Mouse (Mus musculus) lung, embryonic 16.5 days (tissue): ENCODE results near the gene Chpf. TPM values are rescaled to one million over a fixed set of nuclear protein-coding genes. Genes with fewer than 3 reads are reported as not detected.
A peak's percentile ranks its signal among the peaks of the same experiment; 100 is the strongest.

Source experiments
- ATAC-seq: fragments of 200-750 bp; cut with Nextera tagmentation; 2 replicates; pipeline ENCODE4 v1.8.0; 2017; ENCODE audit warnings: low read depth, mild to moderate bottlenecking, moderate library complexity
- H3K27ac ChIP-seq: fragments of 300-500 bp; sonication (generic); 2 replicates; pipeline ENCODE4 v1.5.1; 2014; ENCODE audit warnings: mild to moderate bottlenecking, control low read depth, low read length
- H3K27me3 ChIP-seq: fragments of 300-500 bp; sonication (generic); 2 replicates; pipeline ENCODE4 v1.6.1; 2014; ENCODE audit warnings: low read depth, low read length, mixed read lengths; ENCODE audit not compliant: control insufficient read depth, insufficient read depth
- H3K36me3 ChIP-seq: fragments of 300-500 bp; sonication (generic); 2 replicates; pipeline ENCODE4 v1.6.1; 2014; ENCODE audit warnings: low read length; ENCODE audit not compliant: control insufficient read depth, insufficient read depth
- H3K4me1 ChIP-seq: fragments of 300-500 bp; sonication (generic); replicated peaks from 2 replicates; pipeline ENCODE4 v1.6.1; 2014; ENCODE audit warnings: low read length, mixed read lengths; ENCODE audit not compliant: control insufficient read depth, insufficient read depth
- H3K4me2 ChIP-seq: fragments of 300-500 bp; sonication (generic); 2 replicates; pipeline ENCODE4 v1.6.1; 2014; ENCODE audit warnings: low read depth, low read length, control low read depth
- H3K4me3 ChIP-seq: fragments of 300-500 bp; sonication (generic); 2 replicates; pipeline ENCODE4 v1.5.1; 2014; ENCODE audit warnings: mild to moderate bottlenecking, low read length, control low read depth
- H3K9ac ChIP-seq: fragments of 300-500 bp; sonication (generic); 2 replicates; pipeline ENCODE4 v1.6.1; 2014; ENCODE audit warnings: low read length, control low read depth
- H3K9me3 ChIP-seq: fragments of 300-500 bp; sonication (generic); 2 replicates; pipeline ENCODE4 v1.6.1; 2016; ENCODE audit warnings: low read length; ENCODE audit not compliant: control insufficient read depth
- WGBS: fragments of 180-500 bp; shearing (Covaris S2); extraction: QIAGEN DNeasy Blood & Tissue Kit; methylation state at CpG from one replicate; pipeline ENCODE4 v1.1.7; 2014; 5-methylcytosine and 5-hydroxymethylcytosine counted together
- polyA plus RNA-seq: library from polyadenylated mRNA; unstranded; fragments of >200 nt; fragmentation: Nextera tagmentation; extraction: Ambion mirVana; gene quantifications from 2 replicates; pipeline ENCODE4 v1.2.1, GENCODE M21; 2015

The Chpf gene
- polyA plus RNA-seq, 1 experiment from 2014 or later, result 22.9 TPM

DNA sequence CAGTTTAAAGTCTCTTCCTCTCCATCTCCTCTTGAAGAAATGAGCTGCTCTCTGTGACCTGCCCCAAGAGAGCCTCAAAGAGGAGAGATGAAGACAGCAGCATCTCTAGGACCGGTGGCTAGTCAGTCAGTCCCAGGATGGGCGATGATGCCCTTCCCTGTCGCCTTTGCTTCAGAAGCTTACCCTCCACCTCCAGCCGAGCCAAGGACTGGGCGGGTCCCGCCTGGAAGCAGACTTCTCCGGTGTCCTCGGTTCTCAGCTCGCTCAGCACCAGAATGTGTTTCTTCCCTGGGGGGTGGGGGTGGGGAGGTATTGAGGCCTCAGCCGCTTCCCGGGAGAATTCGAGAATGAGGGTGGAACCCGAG lies 7.9 kb upstream of the Chpf start:
- Histone ChIP-seq H3K27me3 (peaks cover 62% of the 10 kb centered on the region), H3K9me3 (no peaks in the 10 kb centered on the region), H3K36me3 (peaks cover 16% of the 10 kb centered on the region), H3K4me2 (peak overlapping the region; percentile 64), H3K4me1 (peaks cover 9% of the 10 kb centered on the region), H3K27ac (no peak overlapping the region), H3K9ac (no peak overlapping the region), H3K4me3 (peak overlapping the region; percentile 49)
- ATAC-seq, result no peak
- WGBS, result 2% methylated on average over 13 of the region's 13 CpGs

DNA sequence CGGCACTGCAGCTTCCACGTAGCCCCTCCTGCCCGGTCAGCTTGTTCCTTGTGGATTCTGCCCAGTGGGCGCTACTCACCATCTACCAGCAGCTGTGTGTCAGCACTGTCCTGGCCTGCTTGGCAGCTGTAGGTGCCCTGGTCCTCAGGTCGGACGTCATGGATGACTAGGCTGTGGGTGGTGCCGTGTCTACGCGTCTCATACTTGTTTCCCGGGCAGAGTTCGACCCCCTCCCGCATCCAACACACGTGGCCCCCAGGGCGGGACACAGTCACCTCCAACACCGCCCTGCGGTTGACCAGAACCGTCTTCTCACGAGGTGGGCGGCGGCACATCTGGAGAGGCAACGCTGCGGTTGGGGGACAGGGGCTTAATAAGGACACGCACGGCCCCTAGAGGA lies 7.5 kb upstream of the Chpf start:
- Histone ChIP-seq H3K36me3 (peaks cover 12% of the 10 kb centered on the region), H3K9ac (no peak overlapping the region), H3K9me3 (no peaks in the 10 kb centered on the region), H3K27ac (no peak overlapping the region), H3K4me2 (no peak overlapping the region; the same call in 1 of the 2 replicates), H3K27me3 (peaks cover 66% of the 10 kb centered on the region), H3K4me1 (peaks cover 9% of the 10 kb centered on the region), H3K4me3 (no peak overlapping the region)
- WGBS, result 7% methylated on average over 24 of the region's 24 CpGs
- no peak for ATAC-seq

DNA sequence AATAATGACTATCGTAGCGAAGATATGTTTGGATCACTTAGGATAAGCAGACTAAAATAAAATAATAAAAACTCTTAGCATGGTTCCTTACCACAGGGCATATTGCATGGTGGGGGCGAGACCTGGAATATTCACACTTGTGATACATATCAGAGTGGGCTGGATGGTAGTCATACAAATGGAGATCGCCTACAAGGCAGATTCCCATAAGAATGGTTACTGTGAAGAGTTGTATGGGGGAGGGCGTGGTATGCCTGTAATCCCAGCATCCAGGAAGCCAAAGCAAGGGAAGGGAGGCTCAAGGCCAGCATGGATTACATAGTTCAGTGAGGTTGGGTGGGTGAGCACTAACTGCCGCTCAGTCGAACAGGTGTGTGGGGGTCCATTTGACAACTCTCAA lies 1.6 kb upstream of the Chpf start:
- Histone ChIP-seq H3K27me3 (peaks cover 54% of the 10 kb centered on the region), H3K9me3 (no peaks in the 10 kb centered on the region), H3K4me3 (no peak overlapping the region), H3K9ac (no peak overlapping the region), H3K36me3 (peaks cover 8% of the 10 kb centered on the region; the same call in 1 of the 2 replicates), H3K27ac (no peak overlapping the region), H3K4me2 (no peak overlapping the region), H3K4me1 (peaks cover 23% of the 10 kb centered on the region)
- ATAC-seq, result no peak
- WGBS, result 84% methylated on average over 7 of the region's 7 CpGs

DNA sequence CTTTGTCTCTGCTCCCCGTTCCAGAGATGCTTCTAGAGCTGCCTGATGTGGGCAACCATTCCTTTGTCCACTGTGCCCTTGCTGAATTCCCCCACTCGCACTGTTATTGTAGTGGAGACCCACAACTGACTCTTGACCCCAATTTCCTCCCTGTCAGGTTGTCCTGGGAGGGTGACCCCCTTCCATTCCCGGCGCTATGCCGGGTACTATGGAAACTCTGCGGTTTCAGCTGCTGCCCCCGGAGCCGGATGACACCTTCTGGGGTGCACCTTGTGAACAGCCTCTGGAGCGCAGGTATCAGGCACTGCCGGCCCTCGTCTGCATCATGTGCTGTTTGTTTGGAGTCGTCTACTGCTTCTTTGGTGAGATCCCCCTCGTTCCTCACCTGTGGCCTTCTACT lies 929 bp upstream of the Chpf start:
- WGBS, result 19% methylated on average over 13 of the region's 13 CpGs
- no peaks in the 10 kb centered on the region for H3K9me3 ChIP-seq
- H3K36me3 ChIP-seq, result peaks cover 15% of the 10 kb centered on the region; the same call in 1 of the 2 replicates
- no peak overlapping the region for H3K9ac ChIP-seq
- H3K27me3 ChIP-seq, result peaks cover 49% of the 10 kb centered on the region
- peaks cover 23% of the 10 kb centered on the region for H3K4me1 ChIP-seq
- no peak for ATAC-seq
- peak overlapping the region; percentile 85 for H3K4me2 ChIP-seq
- no peak overlapping the region for H3K27ac ChIP-seq
- H3K4me3 ChIP-seq, result peak overlapping the region; percentile 79

DNA sequence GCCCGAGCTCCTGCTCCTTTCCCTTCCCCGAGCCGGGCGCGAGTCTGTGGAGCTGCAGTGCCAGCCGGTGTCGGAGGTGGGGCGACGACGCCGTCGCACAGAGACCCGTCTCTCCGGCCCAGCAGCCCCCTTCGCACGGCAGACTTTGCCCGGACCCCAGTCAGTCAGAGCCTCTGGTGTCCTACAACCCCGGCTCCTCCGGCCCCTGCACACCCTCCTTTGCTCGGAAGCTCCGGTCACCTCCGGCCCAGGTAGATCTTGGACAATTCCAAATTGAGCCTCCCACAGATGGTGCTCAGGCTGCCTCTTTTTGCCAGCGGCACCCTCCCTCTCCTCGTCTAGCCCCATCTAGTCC lies 505 bp upstream of the Chpf start:
- Histone ChIP-seq H3K36me3 (peaks cover 18% of the 10 kb centered on the region; the same call in 1 of the 2 replicates), H3K9ac (0 out of 2 replicates have a peak overlapping the region, but pooled peaks have one; percentile 19), H3K4me2 (peak overlapping the region; percentile 85), H3K27ac (no peak overlapping the region), H3K9me3 (no peaks in the 10 kb centered on the region), H3K4me3 (peak overlapping the region; percentile 79), H3K4me1 (peaks cover 23% of the 10 kb centered on the region), H3K27me3 (peaks cover 47% of the 10 kb centered on the region)
- peak; percentile 32 for ATAC-seq
- WGBS, result 1% methylated on average over 24 of the region's 24 CpGs

DNA sequence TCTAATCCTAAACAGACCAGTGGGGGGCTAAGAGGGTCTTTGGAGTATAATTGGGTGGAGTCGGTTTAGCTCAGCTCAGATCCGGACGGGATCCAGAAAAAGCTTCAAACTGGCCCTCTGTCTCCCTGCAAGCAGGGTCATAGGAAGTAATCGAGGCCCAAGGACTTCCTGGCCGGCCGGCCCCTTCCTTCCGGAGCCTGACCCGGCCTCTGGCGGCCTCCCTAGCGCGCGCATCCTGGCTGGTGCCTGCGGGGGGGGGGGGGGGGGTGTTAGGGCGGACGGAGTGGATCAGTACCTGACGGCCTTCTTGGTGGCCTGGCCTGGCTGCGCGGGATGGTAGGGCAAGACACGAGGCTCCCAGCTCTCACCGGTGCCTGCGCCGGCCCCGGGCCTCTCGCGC lies 610 bp downstream of the Chpf start:
- Histone ChIP-seq H3K27me3 (peaks cover 39% of the 10 kb centered on the region), H3K27ac (peak overlapping the region; percentile 87), H3K36me3 (peaks cover 18% of the 10 kb centered on the region; the same call in 1 of the 2 replicates), H3K4me2 (peak overlapping the region; percentile 85), H3K4me1 (peaks cover 23% of the 10 kb centered on the region), H3K9me3 (no peaks in the 10 kb centered on the region), H3K4me3 (peak overlapping the region; percentile 79), H3K9ac (peak overlapping the region; percentile 76)
- WGBS, result under 1% methylated on average over 21 of the region's 25 CpGs
- peak; percentile 16 for ATAC-seq

DNA sequence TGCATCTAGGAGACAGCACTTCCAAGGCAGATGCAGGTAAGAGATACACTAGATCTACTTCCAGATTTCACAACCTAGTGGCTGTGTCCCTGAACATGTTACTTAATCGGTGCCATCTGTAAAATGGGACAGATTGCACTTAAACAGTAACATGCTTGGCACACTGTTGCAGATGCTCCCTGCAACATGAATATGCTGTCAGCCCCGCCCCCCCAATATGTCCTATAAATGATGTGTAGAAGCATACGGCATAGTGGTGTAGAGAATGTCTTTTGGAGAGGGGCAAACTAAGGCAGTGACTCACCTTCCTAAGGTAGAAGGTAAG lies 1.2 kb downstream of the Chpf start:
- no peak overlapping the region for H3K27ac ChIP-seq
- no peaks in the 10 kb centered on the region for H3K9me3 ChIP-seq
- peaks cover 18% of the 10 kb centered on the region; the same call in 1 of the 2 replicates for H3K36me3 ChIP-seq
- peak overlapping the region; percentile 85 for H3K4me2 ChIP-seq
- no peak overlapping the region for H3K9ac ChIP-seq
- ATAC-seq, result no peak
- H3K4me3 ChIP-seq, result peak overlapping the region; percentile 79
- WGBS, result 25% methylated on average over 3 of the region's 3 CpGs
- H3K4me1 ChIP-seq, result peaks cover 23% of the 10 kb centered on the region
- H3K27me3 ChIP-seq, result peaks cover 34% of the 10 kb centered on the region

DNA sequence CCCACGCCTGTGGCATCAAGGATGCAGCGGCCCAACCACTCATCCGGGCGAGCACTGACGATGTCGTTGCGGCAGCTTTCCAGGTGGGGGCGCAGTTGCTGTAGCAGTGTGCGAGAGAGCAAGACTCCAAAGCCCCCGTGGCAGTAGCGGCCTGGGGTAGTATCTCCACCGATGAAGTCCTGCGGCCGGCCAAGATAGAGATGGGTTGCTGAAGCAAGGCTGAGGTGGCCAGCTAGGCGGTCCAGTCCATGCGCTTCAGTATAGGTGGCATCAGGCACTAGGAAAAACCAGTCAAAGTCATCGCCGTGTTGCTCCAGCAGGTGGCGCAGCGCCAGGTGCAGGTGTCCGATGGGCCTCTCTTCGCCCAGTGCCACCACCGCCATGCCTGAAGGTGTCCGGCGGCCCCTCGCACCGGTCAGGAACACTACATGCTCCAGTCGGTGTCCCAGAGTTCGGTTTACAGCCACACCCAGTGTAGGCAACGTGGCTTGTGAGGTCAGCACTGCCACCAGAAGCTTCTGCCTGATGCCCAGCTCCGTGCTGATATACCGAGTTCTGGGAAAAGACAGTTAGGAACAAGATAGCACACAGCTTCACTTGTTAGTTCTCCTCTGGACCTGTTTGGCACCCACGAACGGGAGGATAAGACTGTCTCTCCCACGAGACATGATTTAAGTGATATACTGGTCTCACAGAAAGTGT lies 1.7 kb downstream of the Chpf start:
- peaks cover 20% of the 10 kb centered on the region; the same call in 1 of the 2 replicates for H3K36me3 ChIP-seq
- H3K9me3 ChIP-seq, result no peaks in the 10 kb centered on the region
- 11% methylated on average over 35 of the region's 35 CpGs for WGBS
- no peak for ATAC-seq
- H3K4me2 ChIP-seq, result peak overlapping the region; percentile 85
- peaks cover 28% of the 10 kb centered on the region for H3K27me3 ChIP-seq
- no peak overlapping the region for H3K27ac ChIP-seq
- no peak overlapping the region for H3K9ac ChIP-seq
- peaks cover 23% of the 10 kb centered on the region for H3K4me1 ChIP-seq
- H3K4me3 ChIP-seq, result no peak overlapping the region; the same call in 1 of the 2 replicates

DNA sequence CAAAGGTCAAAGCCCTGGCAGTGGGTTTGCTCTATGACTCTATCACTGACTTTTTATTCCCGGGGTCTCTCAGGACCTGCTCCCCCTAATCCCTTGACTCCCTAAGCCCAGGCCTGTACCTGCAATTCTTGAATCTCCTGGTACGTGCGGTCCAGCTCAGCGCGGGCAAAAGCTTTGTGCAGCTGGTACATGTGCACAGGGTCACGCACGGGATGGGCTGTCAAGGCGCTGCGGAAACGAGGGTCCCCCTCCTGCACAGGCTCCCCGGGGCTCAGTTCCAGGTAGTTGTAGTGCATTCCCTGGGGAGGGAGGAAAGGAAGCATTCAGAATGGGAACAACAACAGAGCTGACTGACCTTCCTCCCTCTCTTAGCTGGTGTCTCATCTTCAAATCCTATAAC lies 2.7 kb downstream of the Chpf start:
- H3K4me3 ChIP-seq, result no peak overlapping the region
- peaks cover 21% of the 10 kb centered on the region for H3K27me3 ChIP-seq
- no peak for ATAC-seq
- peaks cover 20% of the 10 kb centered on the region; the same call in 1 of the 2 replicates for H3K36me3 ChIP-seq
- H3K9ac ChIP-seq, result no peak overlapping the region
- H3K4me2 ChIP-seq, result no peak overlapping the region
- no peak overlapping the region for H3K27ac ChIP-seq
- 92% methylated on average over 11 of the region's 11 CpGs for WGBS
- no peaks in the 10 kb centered on the region for H3K9me3 ChIP-seq
- peaks cover 23% of the 10 kb centered on the region for H3K4me1 ChIP-seq
